Mouse (Mus musculus) forebrain, embryonic 12.5 days (tissue): ENCODE measurements around the gene Itih4. TPM values are rescaled to one million over a fixed set of nuclear protein-coding genes. Genes with fewer than 3 reads are reported as not detected.

Experiments
- ATAC-seq: fragments of 200-750 bp; cut with Nextera tagmentation; 2 replicates; pipeline ENCODE4 v1.8.0; 2017; ENCODE audit warnings: moderate TSS enrichment; ENCODE audit not compliant: low FRiP score
- H3K27ac ChIP-seq: fragments of 300-500 bp; sonication (generic); 2 replicates; pipeline ENCODE4 v1.5.1; 2016; ENCODE audit warnings: mild to moderate bottlenecking
- H3K27me3 ChIP-seq: fragments of 300-500 bp; sonication (generic); 2 replicates; pipeline ENCODE4 v1.6.1; 2016; ENCODE audit warnings: mild to moderate bottlenecking
- H3K36me3 ChIP-seq: fragments of 300-500 bp; sonication (generic); replicated peaks from 2 replicates; pipeline ENCODE4 v1.6.1; 2016; ENCODE audit warnings: mild to moderate bottlenecking
- H3K4me1 ChIP-seq: fragments of 300-500 bp; sonication (generic); 2 replicates; pipeline ENCODE4 v1.6.1; 2016
- H3K4me2 ChIP-seq: fragments of 300-500 bp; sonication (generic); 2 replicates; pipeline ENCODE4 v1.6.1; 2016; ENCODE audit warnings: mild to moderate bottlenecking, moderate library complexity
- H3K4me3 ChIP-seq: fragments of 300-500 bp; sonication (generic); replicated peaks from 2 replicates; pipeline ENCODE4 v1.5.1; 2016; ENCODE audit warnings: mild to moderate bottlenecking
- H3K9ac ChIP-seq: fragments of 300-500 bp; sonication (generic); 2 replicates; pipeline ENCODE4 v1.6.1; 2016; ENCODE audit warnings: mild to moderate bottlenecking
- H3K9me3 ChIP-seq: fragments of 300-500 bp; sonication (generic); 2 replicates; pipeline ENCODE4 v1.6.1; 2016
- WGBS: fragments of 180-500 bp; shearing (Covaris S2); methylation state at CpG from one replicate; pipeline ENCODE4 v1.1.7; 2016; 5-methylcytosine and 5-hydroxymethylcytosine counted together
- polyA plus RNA-seq: library from polyadenylated mRNA; unstranded; fragments of >200 nt; fragmentation: Nextera tagmentation; extraction: Ambion mirVana; gene quantifications from 2 replicates; pipeline ENCODE4 v1.2.1, GENCODE M21; 2016

Gene Itih4
- not detected in 2 replicates for polyA plus RNA-seq

DNA sequence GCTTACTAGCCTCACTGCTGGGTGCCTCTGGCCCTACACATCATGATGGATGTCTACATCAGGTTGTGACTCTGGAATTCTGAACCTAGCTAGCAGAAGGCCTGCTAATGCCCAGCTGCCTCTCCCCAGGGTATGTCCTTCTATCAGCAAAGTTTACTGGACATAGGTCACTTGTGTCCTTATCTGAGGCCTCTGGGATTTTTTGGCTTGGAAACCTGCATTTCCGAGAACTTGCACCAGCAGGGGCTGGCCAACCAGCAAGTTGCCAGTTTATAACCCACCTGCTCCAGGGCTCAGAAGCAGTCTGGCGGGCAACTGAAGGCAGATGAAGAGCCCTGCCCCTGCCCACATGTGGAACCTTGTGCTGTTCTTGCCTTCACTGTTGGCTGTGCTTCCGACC lies at the start of gene Itih4:
Gene Itih4, plus strand, starts transcription at position 273 of the 400 bp plus-strand sequence.
- Histone ChIP-seq H3K9ac (no peak within 1 kb of the TSS), H3K36me3 (no peaks in the 10 kb centered on the region), H3K27ac (no peak within 1 kb of the TSS), H3K4me3 (no peak within 1 kb of the TSS), H3K27me3 (no peaks in the 10 kb centered on the region), H3K4me1 (peaks cover 4% of the 10 kb centered on the region; the same call in 1 of the 2 replicates), H3K9me3 (no peaks in the 10 kb centered on the region), H3K4me2 (no peak within 1 kb of the TSS)
- no peak for ATAC-seq
- 91% methylated on average over 3 of the region's 3 CpGs for WGBS

- H3K4me2 ChIP-seq, result no peak overlapping the region
- 93% methylated on average over 14 of the region's 14 CpGs for WGBS
Measured at GRCm38 (mm10) chr14:30837416-30837996, 48.8 kb upstream of the Itih4 start.

GRCm38 (mm10) chr14:30843701-30844100 lies 42.6 kb upstream of the Itih4 start:
- Histone ChIP-seq H3K9ac (no peak overlapping the region), H3K36me3 (peaks cover 4% of the 10 kb centered on the region), H3K27ac (no peak overlapping the region), H3K4me2 (no peak overlapping the region), H3K4me1 (no peaks in the 10 kb centered on the region), H3K9me3 (no peaks in the 10 kb centered on the region), H3K27me3 (no peaks in the 10 kb centered on the region), H3K4me3 (no peak overlapping the region)
- 94% methylated on average over 3 of the region's 3 CpGs for WGBS
- ATAC-seq, result no peak

More at GRCm38 (mm10) chr14:30837416-30837996, 48.8 kb upstream of the Itih4 start:
- Histone ChIP-seq H3K9me3 (no peaks in the 10 kb centered on the region), H3K27ac (no peak overlapping the region), H3K4me1 (no peaks in the 10 kb centered on the region; the same call in 1 of the 2 replicates), H3K4me3 (no peak overlapping the region), H3K36me3 (0 out of 2 replicates have a peak, but pooled peaks cover 6% of the 10 kb centered on the region), H3K27me3 (no peaks in the 10 kb centered on the region), H3K9ac (no peak overlapping the region)
- no peak for ATAC-seq

DNA sequence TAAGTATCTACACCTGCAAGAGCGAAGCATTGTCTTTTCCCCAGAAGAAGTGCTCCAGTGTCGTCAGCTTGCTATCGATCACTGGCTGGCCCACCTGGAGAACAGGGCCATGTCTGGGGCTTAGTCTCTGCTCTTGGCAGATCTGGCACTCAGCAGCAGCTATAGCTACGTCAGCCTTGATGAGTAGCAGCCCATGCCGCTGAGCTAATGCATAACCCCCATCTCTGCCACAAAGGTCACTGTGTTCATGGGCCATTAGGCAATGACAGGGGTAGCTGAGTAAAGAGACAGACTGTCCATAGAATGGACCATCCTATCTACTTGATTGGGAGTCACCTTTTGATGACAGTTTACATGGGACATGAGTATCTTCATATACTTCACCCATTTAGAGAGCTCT lies 35.8 kb upstream of the Itih4 start:
- Histone ChIP-seq H3K27me3 (no peaks in the 10 kb centered on the region), H3K27ac (no peak overlapping the region), H3K4me2 (no peak overlapping the region), H3K9me3 (no peaks in the 10 kb centered on the region), H3K36me3 (no peaks in the 10 kb centered on the region; the same call in 1 of the 2 replicates), H3K4me3 (no peak overlapping the region), H3K4me1 (no peaks in the 10 kb centered on the region), H3K9ac (no peak overlapping the region)
- 89% methylated on average over 5 of the region's 5 CpGs for WGBS
- ATAC-seq, result no peak

DNA sequence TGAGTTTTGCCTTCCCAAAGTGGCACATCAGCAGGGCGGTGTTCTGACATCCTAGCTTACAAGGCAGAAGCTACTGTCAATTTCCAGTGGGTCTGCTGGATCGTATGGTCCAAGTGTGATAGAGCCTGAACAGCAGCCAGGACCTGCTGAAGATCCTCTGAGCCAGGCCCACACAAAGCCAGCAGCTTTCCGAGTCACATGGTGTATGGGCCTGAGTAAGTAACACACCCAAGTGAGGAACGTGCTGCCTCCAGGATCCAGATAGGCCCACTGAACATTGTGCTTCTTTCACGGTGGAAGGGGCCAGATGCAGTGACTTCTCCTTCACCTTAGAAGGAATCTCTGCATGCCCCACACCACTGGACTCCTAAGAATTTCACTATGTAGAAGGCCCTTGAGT lies 34.0 kb upstream of the Itih4 start:
- Histone ChIP-seq H3K36me3 (no peaks in the 10 kb centered on the region), H3K4me1 (no peaks in the 10 kb centered on the region), H3K9ac (no peak overlapping the region), H3K9me3 (no peaks in the 10 kb centered on the region), H3K4me2 (no peak overlapping the region), H3K27me3 (no peaks in the 10 kb centered on the region), H3K4me3 (no peak overlapping the region), H3K27ac (no peak overlapping the region)
- 95% methylated on average over 5 of the region's 5 CpGs for WGBS
- ATAC-seq, result no peak

DNA sequence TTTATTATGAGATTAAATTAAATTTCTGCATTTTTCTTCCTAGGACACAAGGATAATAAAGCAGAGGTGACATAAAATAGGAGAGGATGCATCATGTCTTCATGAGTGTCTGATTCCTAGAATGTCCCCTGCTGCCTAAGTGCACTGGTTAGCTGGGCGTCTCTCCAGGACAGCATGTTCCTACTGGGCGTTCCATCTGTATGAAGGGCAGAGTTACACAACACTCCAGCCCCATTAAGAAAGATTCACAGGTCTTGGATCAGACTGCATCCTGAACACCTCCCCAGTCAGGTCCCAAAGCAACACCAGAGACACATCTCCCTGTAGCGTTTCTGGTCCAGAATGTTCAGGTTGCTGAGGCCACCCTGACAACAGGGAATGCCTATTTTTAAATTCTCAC lies 31.0 kb upstream of the Itih4 start:
- WGBS, result 91% methylated on average over 3 of the region's 3 CpGs
- no peaks in the 10 kb centered on the region for H3K36me3 ChIP-seq
- no peak for ATAC-seq

GRCm38 (mm10) chr14:30856885-30857507 lies 29.3 kb upstream of the Itih4 start:
- H3K27ac ChIP-seq, result no peak overlapping the region

More for the DNA sequence above, 31.0 kb upstream of the Itih4 start:
- Histone ChIP-seq H3K27me3 (no peaks in the 10 kb centered on the region), H3K4me3 (no peak overlapping the region), H3K27ac (no peak overlapping the region), H3K9ac (no peak overlapping the region), H3K4me1 (no peaks in the 10 kb centered on the region), H3K4me2 (no peak overlapping the region), H3K9me3 (no peaks in the 10 kb centered on the region)

GRCm38 (mm10) chr14:30857990-30858389 lies 28.3 kb upstream of the Itih4 start:
- no peaks in the 10 kb centered on the region for H3K4me1 ChIP-seq
- H3K27me3 ChIP-seq, result no peaks in the 10 kb centered on the region
- no peak for ATAC-seq
- no peak overlapping the region for H3K27ac ChIP-seq
- WGBS, result 83% methylated on average over 4 of the region's 4 CpGs
- no peaks in the 10 kb centered on the region for H3K9me3 ChIP-seq
- no peak overlapping the region for H3K4me2 ChIP-seq
- H3K9ac ChIP-seq, result no peak overlapping the region
- no peak overlapping the region for H3K4me3 ChIP-seq
- no peaks in the 10 kb centered on the region for H3K36me3 ChIP-seq

More at GRCm38 (mm10) chr14:30856885-30857507, 29.3 kb upstream of the Itih4 start:
- H3K4me1 ChIP-seq, result no peaks in the 10 kb centered on the region
- H3K9ac ChIP-seq, result no peak overlapping the region
- ATAC-seq, result no peak
- no peak overlapping the region for H3K4me3 ChIP-seq
- H3K4me2 ChIP-seq, result no peak overlapping the region
- H3K9me3 ChIP-seq, result no peaks in the 10 kb centered on the region
- H3K36me3 ChIP-seq, result no peaks in the 10 kb centered on the region
- WGBS, result 90% methylated on average over 10 of the region's 10 CpGs
- H3K27me3 ChIP-seq, result no peaks in the 10 kb centered on the region

DNA sequence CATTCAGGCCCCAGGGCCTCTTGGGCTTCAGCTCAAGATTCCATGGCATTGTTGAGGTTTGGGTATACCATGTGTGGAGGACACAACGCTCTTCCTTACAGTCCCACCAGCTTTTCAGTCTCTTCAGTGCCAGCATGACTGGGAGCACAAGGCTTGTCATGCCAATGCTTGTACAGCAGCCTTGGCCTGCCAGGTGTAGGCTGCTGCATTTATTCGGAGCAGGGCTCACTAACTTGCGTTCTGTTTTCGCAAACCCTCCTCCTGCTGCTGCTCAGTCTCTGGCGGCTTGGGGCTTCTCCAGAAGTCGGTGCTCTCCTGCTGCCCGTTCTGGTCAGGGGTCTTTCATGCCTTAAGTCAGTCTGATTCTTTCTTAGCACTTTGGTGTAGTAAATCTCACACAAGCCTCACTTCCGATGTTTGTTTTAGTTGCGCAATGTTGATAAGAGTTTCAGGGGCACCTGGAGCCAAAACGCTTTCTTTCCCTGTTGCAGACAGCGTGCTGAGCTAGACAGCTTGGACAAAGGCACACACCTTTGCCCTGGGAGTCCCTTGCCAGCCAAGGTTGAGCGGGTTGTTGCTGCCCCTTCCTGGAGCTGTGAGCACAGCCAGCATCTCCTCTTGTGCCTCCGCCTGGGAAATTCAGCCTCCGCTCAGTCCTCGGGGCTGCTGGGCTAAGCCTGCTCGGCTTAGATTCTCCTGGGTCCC lies 24.7 kb upstream of the Itih4 start:
- H3K4me1 ChIP-seq, result no peaks in the 10 kb centered on the region
- H3K27me3 ChIP-seq, result no peaks in the 10 kb centered on the region
- H3K9me3 ChIP-seq, result no peaks in the 10 kb centered on the region
- no peak overlapping the region for H3K9ac ChIP-seq
- no peak for ATAC-seq
- no peak overlapping the region for H3K27ac ChIP-seq
- 88% methylated on average over 16 of the region's 16 CpGs for WGBS
- peaks cover 12% of the 10 kb centered on the region for H3K36me3 ChIP-seq
- H3K4me3 ChIP-seq, result no peak overlapping the region
- H3K4me2 ChIP-seq, result no peak overlapping the region

DNA sequence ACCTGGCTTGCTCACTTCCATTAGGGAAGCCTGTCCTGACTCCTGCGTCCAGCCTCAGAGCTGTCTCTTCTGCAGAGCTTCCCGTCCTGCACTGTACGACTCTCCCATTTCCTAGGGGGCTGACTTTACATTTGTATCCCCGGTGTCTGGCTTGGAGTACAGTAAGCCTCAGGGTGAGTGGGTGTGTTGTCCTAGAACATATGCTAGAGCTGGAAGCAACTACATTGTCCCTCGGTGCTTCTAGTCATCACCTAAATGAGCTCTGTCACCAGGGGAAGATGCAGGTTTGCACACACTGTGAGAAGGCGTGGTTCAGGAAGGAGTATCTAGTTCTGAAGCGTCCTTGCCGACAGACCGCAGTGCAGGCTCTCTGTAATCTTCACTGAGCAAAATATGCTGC lies 23.9 kb upstream of the Itih4 start:
- Histone ChIP-seq H3K4me1 (no peaks in the 10 kb centered on the region), H3K9me3 (no peaks in the 10 kb centered on the region), H3K27ac (no peak overlapping the region), H3K4me2 (no peak overlapping the region), H3K4me3 (no peak overlapping the region), H3K9ac (no peak overlapping the region), H3K36me3 (peaks cover 12% of the 10 kb centered on the region), H3K27me3 (no peaks in the 10 kb centered on the region)
- 89% methylated on average over 9 of the region's 9 CpGs for WGBS
- no peak for ATAC-seq

DNA sequence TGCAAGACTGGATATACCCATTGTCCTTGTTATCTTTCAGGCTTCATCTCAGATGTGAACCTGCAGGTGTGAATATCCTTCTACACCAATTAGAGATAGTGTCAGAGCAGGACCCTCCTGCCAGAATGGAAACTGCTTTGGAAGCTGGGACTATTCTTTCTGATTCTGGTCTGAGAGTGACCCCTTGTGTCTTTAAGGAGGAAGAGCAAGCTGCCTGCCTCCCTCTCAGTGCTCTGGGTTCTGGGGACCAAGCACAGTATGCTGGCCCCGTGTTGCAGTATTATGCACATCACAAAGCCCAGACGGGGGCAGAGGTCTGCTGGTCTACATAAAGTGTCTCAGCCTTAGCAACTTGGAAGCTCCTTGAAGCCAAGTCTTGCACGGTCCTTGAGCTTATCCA lies 21.0 kb upstream of the Itih4 start:
- ATAC-seq, result no peak
- H3K27ac ChIP-seq, result no peak overlapping the region
- 58% methylated on average over 3 of the region's 3 CpGs for WGBS
- no peak overlapping the region for H3K4me3 ChIP-seq
- H3K4me1 ChIP-seq, result no peaks in the 10 kb centered on the region
- H3K36me3 ChIP-seq, result peaks cover 18% of the 10 kb centered on the region
- H3K4me2 ChIP-seq, result no peak overlapping the region
- H3K9ac ChIP-seq, result no peak overlapping the region
- H3K27me3 ChIP-seq, result no peaks in the 10 kb centered on the region
- H3K9me3 ChIP-seq, result no peaks in the 10 kb centered on the region

DNA sequence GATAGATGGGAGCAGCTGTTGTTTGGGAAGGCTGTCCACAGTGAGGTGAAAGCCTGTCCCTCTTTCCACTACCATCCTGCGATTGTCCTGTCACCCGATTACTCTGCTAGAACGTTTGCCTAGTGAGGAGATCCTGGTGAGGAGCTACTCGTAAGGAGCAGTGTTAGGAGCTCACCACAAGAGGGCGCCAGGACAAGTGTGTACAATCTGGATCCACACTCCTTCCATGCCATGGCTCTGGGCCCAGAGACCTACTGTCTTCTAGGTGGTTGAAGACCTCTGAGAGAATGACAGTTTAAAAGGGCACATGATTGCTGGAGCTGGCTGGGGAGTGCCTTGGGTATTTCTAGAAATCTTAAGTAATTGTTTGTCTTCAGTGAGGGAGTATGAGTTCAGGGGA lies 19.2 kb upstream of the Itih4 start:
- H3K36me3 ChIP-seq, result peaks cover 18% of the 10 kb centered on the region
- H3K9me3 ChIP-seq, result no peaks in the 10 kb centered on the region
- no peak for ATAC-seq
- no peak overlapping the region for H3K27ac ChIP-seq
- no peaks in the 10 kb centered on the region for H3K4me1 ChIP-seq
- WGBS, result 35% methylated on average over 5 of the region's 5 CpGs
- H3K9ac ChIP-seq, result no peak overlapping the region
- H3K27me3 ChIP-seq, result no peaks in the 10 kb centered on the region
- H3K4me2 ChIP-seq, result no peak overlapping the region
- H3K4me3 ChIP-seq, result no peak overlapping the region
